Mouse (Mus musculus) stomach, embryonic 16.5 days (tissue): ENCODE measurements around the gene Gpn2. TPM values are rescaled to one million over a fixed set of nuclear protein-coding genes. Genes with fewer than 3 reads are reported as not detected.

Experiments
- ATAC-seq: fragments of 200-750 bp; cut with Nextera tagmentation; 2 replicates; pipeline ENCODE4 v1.8.0; 2017; ENCODE audit warnings: moderate number of reproducible peaks, moderate TSS enrichment; ENCODE audit not compliant: insufficient read depth, low FRiP score
- H3K27ac ChIP-seq: fragments of 300-500 bp; sonication (generic); 2 replicates; pipeline ENCODE4 v1.5.1; 2014; ENCODE audit warnings: low read length
- H3K27me3 ChIP-seq: fragments of 300-500 bp; sonication (generic); 2 replicates; pipeline ENCODE4 v1.6.1; 2014; ENCODE audit warnings: low read length, control low read depth, mixed read lengths; ENCODE audit not compliant: control insufficient read depth, insufficient read depth
- H3K36me3 ChIP-seq: fragments of 300-500 bp; sonication (generic); 2 replicates; pipeline ENCODE4 v1.6.1; 2014; ENCODE audit warnings: low read length; ENCODE audit not compliant: control insufficient read depth, insufficient read depth
- H3K4me1 ChIP-seq: fragments of 300-500 bp; sonication (generic); 2 replicates; pipeline ENCODE4 v1.6.1; 2014; ENCODE audit warnings: low read length, control low read depth, mixed read lengths; ENCODE audit not compliant: control insufficient read depth, insufficient read depth
- H3K4me2 ChIP-seq: fragments of 300-500 bp; sonication (generic); 2 replicates; pipeline ENCODE4 v1.6.1; 2014; ENCODE audit warnings: low read depth, low read length, mixed read lengths
- H3K4me3 ChIP-seq: fragments of 300-500 bp; sonication (generic); replicated peaks from 2 replicates; pipeline ENCODE4 v1.5.1; 2014; ENCODE audit warnings: mild to moderate bottlenecking, low read length
- H3K9ac ChIP-seq: fragments of 300-500 bp; sonication (generic); 2 replicates; pipeline ENCODE4 v1.6.1; 2014; ENCODE audit warnings: low read length
- H3K9me3 ChIP-seq: fragments of 300-500 bp; sonication (generic); replicated peaks from 2 replicates; pipeline ENCODE4 v1.6.1; 2016; ENCODE audit warnings: low read length, control low read depth; ENCODE audit not compliant: control insufficient read depth
- WGBS: fragments of 180-500 bp; shearing (Covaris S2); extraction: QIAGEN DNeasy Blood & Tissue Kit; methylation state at CpG from one replicate; pipeline ENCODE4 v1.1.7; 2014; 5-methylcytosine and 5-hydroxymethylcytosine counted together
- polyA plus RNA-seq: library from polyadenylated mRNA; unstranded; fragments of >200 nt; fragmentation: Nextera tagmentation; extraction: Ambion mirVana; gene quantifications from 2 replicates; pipeline ENCODE4 v1.2.1, GENCODE M21; 2015

Gene Gpn2
- polyA plus RNA-seq, 1 experiment from 2014 or later: 13.8 TPM

- ATAC-seq: no peak
- 83% methylated on average over 7 of the region's 7 CpGs for WGBS
- no peak overlapping the region for H3K4me3 ChIP-seq
- no peak overlapping the region for H3K27ac ChIP-seq
- no peak overlapping the region for H3K9ac ChIP-seq
- no peak overlapping the region for H3K4me2 ChIP-seq
- H3K36me3 ChIP-seq: no peaks in the 10 kb centered on the region
- no peaks in the 10 kb centered on the region for H3K27me3 ChIP-seq
- H3K9me3 ChIP-seq: no peaks in the 10 kb centered on the region
- peaks cover 4% of the 10 kb centered on the region; the same call in 1 of the 2 replicates for H3K4me1 ChIP-seq
Observed at GRCm38 (mm10) chr4:133624830-133625229, 40.7 kb downstream of the Gpn2 start.

- Histone ChIP-seq H3K27me3 (no peaks in the 10 kb centered on the region), H3K9me3 (no peaks in the 10 kb centered on the region), H3K27ac (peak overlapping the region; percentile 72), H3K4me2 (no peak overlapping the region), H3K36me3 (no peaks in the 10 kb centered on the region), H3K9ac (no peak overlapping the region), H3K4me3 (no peak overlapping the region), H3K4me1 (peaks cover 4% of the 10 kb centered on the region; the same call in 1 of the 2 replicates)
- 65% methylated on average over 11 of the region's 11 CpGs for WGBS
- ATAC-seq: peak; percentile 39; the same call in 1 of the 2 replicates
Observed at GRCm38 (mm10) chr4:133625621-133626071, 41.5 kb downstream of the Gpn2 start.

- Histone ChIP-seq H3K9ac (no peak overlapping the region), H3K27me3 (no peaks in the 10 kb centered on the region), H3K4me1 (peaks cover 6% of the 10 kb centered on the region; the same call in 1 of the 2 replicates), H3K27ac (peak overlapping the region; percentile 46), H3K4me3 (no peak overlapping the region), H3K36me3 (no peaks in the 10 kb centered on the region), H3K4me2 (no peak overlapping the region), H3K9me3 (no peaks in the 10 kb centered on the region)
- WGBS: 65% methylated on average over 5 of the region's 5 CpGs
- ATAC-seq: no peak
Observed at GRCm38 (mm10) chr4:133626221-133626620, 42.1 kb downstream of the Gpn2 start.

GRCm38 (mm10) chr4:133626621-133627020 is 42.5 kb downstream of the Gpn2 start:
- Histone ChIP-seq H3K4me1 (peaks cover 10% of the 10 kb centered on the region), H3K27ac (peak overlapping the region; percentile 46; the same call in 1 of the 2 replicates), H3K9me3 (no peaks in the 10 kb centered on the region), H3K9ac (no peak overlapping the region), H3K4me3 (no peak overlapping the region), H3K4me2 (no peak overlapping the region), H3K36me3 (no peaks in the 10 kb centered on the region), H3K27me3 (no peaks in the 10 kb centered on the region)
- no peak for ATAC-seq
- WGBS: 85% methylated on average over 9 of the region's 9 CpGs

GRCm38 (mm10) chr4:133627039-133627438 is 42.9 kb downstream of the Gpn2 start:
- no peak for ATAC-seq
- H3K27ac ChIP-seq: no peak overlapping the region
- no peak overlapping the region for H3K4me3 ChIP-seq
- WGBS: 90% methylated on average over 14 of the region's 14 CpGs
- no peak overlapping the region for H3K4me2 ChIP-seq
- H3K9ac ChIP-seq: no peak overlapping the region
- H3K27me3 ChIP-seq: no peaks in the 10 kb centered on the region
- H3K9me3 ChIP-seq: no peaks in the 10 kb centered on the region
- H3K36me3 ChIP-seq: no peaks in the 10 kb centered on the region
- H3K4me1 ChIP-seq: peaks cover 15% of the 10 kb centered on the region

- Histone ChIP-seq H3K4me2 (no peak overlapping the region), H3K9ac (no peak overlapping the region), H3K36me3 (no peaks in the 10 kb centered on the region), H3K4me1 (peaks cover 20% of the 10 kb centered on the region), H3K4me3 (no peak overlapping the region), H3K27ac (no peak overlapping the region), H3K9me3 (no peaks in the 10 kb centered on the region), H3K27me3 (no peaks in the 10 kb centered on the region)
- WGBS: 80% methylated on average over 2 of the region's 2 CpGs
- ATAC-seq: no peak
Observed at GRCm38 (mm10) chr4:133628517-133628916, 44.4 kb downstream of the Gpn2 start.

GRCm38 (mm10) chr4:133629191-133629590 is 45.0 kb downstream of the Gpn2 start:
- WGBS: 74% methylated on average over 7 of the region's 7 CpGs
- Histone ChIP-seq H3K27ac (no peak overlapping the region), H3K27me3 (no peaks in the 10 kb centered on the region), H3K36me3 (no peaks in the 10 kb centered on the region), H3K4me3 (no peak overlapping the region), H3K9ac (no peak overlapping the region), H3K4me1 (peaks cover 20% of the 10 kb centered on the region), H3K9me3 (no peaks in the 10 kb centered on the region), H3K4me2 (no peak overlapping the region)
- no peak for ATAC-seq

GRCm38 (mm10) chr4:133630326-133630920 is 46.3 kb downstream of the Gpn2 start:
- Histone ChIP-seq H3K27ac (no peak overlapping the region), H3K36me3 (no peaks in the 10 kb centered on the region), H3K4me1 (peaks cover 20% of the 10 kb centered on the region), H3K4me2 (no peak overlapping the region), H3K27me3 (no peaks in the 10 kb centered on the region), H3K4me3 (no peak overlapping the region), H3K9ac (0 out of 2 replicates have a peak overlapping the region, but pooled peaks have one; percentile 35), H3K9me3 (no peaks in the 10 kb centered on the region)
- no peak for ATAC-seq
- WGBS: 93% methylated on average over 8 of the region's 8 CpGs

GRCm38 (mm10) chr4:133631071-133631768 is 47.1 kb downstream of the Gpn2 start:
- H3K27ac ChIP-seq: no peak overlapping the region
- ATAC-seq: no peak
- no peaks in the 10 kb centered on the region for H3K9me3 ChIP-seq
- 0 out of 2 replicates have a peak overlapping the region, but pooled peaks have one; percentile 79 for H3K4me3 ChIP-seq
- no peaks in the 10 kb centered on the region for H3K36me3 ChIP-seq
- peaks cover 17% of the 10 kb centered on the region for H3K4me1 ChIP-seq
- H3K4me2 ChIP-seq: 0 out of 2 replicates have a peak overlapping the region, but pooled peaks have one; percentile 98
- H3K9ac ChIP-seq: peak overlapping the region; percentile 97
- 75% methylated on average over 14 of the region's 14 CpGs for WGBS
- no peaks in the 10 kb centered on the region for H3K27me3 ChIP-seq
